Mouse (Mus musculus): Measurements from ENCODE around the gene Tmco1.

DNA sequence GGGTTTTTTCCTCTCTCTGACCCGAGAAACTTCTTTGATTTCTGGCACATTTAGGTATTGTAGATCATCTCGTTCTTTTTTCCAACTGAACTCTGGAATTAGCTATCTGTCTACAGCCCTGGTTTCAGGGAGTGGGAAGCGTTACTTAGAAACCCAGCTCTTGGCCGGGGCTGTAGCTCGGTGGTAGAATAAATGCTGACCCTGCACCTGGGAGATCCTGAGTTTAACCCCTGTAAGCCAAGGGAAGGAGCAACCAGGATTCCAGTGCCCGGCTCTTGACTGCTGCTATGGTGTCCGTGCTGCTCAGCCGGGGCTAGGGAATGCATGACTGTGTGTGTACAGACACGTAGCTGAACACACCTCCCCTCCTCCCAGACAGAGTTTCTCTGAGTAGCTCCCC is 50.6 kb downstream of the Tmco1 start:
- TF ChIP-seq EP300 (IDR thresholded peaks at IDR 0.05; ENCODE audit: insufficient read depth, low read depth, low read length) (no peak), POLR2A (IDR thresholded peaks at IDR 0.05; ENCODE audit: insufficient read depth, low read depth, low read length) (no peak), CTCF (IDR thresholded peaks at IDR 0.05) (no peak)
